Mouse (Mus musculus) MEL (cell line): ENCODE measurements at regions not wholly inside any gene's neighbourhood (a gene's known extent, or its start where the extent isn't known, plus 50 kb on each side); places are given as distances from the start of the nearest gene placed in this dataset.

Source experiments
- CHD2 ChIP-seq: IDR thresholded peaks from 2 replicates; pipeline ENCODE4 v1.6.1; 2011; ENCODE audit warnings: low read length, improper control_type of control experiment
- CTCF ChIP-seq, 3 experiments: IDR thresholded peaks in 2 of 3; conservative IDR thresholded peaks in 1 of 3; 2 replicates each; pipeline ENCODE4 v1.5.1; 2011 to 2012; ENCODE audit warnings: low read length in 3 of 3, low read depth in 2 of 3, mild to moderate bottlenecking in 2 of 3, improper control_type of control experiment in 1 of 3, inconsistent platforms in 1 of 3, mixed read lengths in 1 of 3, moderate library complexity in 1 of 3; ENCODE audit not compliant: control insufficient read depth in 1 of 3, insufficient read depth in 1 of 3, poor library complexity in 1 of 3, severe bottlenecking in 1 of 3
- ELF1 ChIP-seq: IDR thresholded peaks from 2 replicates; pipeline ENCODE4 v1.6.1; 2014; ENCODE audit warnings: low read depth, mild to moderate bottlenecking, inconsistent platforms, low read length, improper control_type of control experiment, moderate library complexity
- HCFC1 ChIP-seq: IDR thresholded peaks from 2 replicates; pipeline ENCODE4 v1.6.1; 2012; ENCODE audit warnings: low read depth, mild to moderate bottlenecking, inconsistent platforms, low read length, improper control_type of control experiment, moderate library complexity
- MAFK ChIP-seq: IDR thresholded peaks from 2 replicates; pipeline ENCODE4 v1.6.1; 2011; ENCODE audit warnings: low read depth, mild to moderate bottlenecking, low read length, improper control_type of control experiment, borderline replicate concordance
- MAX ChIP-seq: IDR thresholded peaks from 2 replicates; pipeline ENCODE4 v1.6.1; 2011; ENCODE audit warnings: low read length, improper control_type of control experiment
- MXI1 ChIP-seq: IDR thresholded peaks from 2 replicates; pipeline ENCODE4 v1.6.1; 2011; ENCODE audit warnings: mild to moderate bottlenecking, low read depth, low read length, improper control_type of control experiment
- MYB ChIP-seq: IDR thresholded peaks from 2 replicates; pipeline ENCODE4 v1.6.1; 2011; ENCODE audit warnings: mild to moderate bottlenecking, low read depth, low read length, improper control_type of control experiment
- POLR2A ChIP-seq, 2 experiments: IDR thresholded peaks; 2 replicates each; pipeline ENCODE4 v1.6.1; 2011 to 2012; ENCODE audit warnings: low read length in 2 of 2, mild to moderate bottlenecking in 2 of 2, control low read depth in 1 of 2, improper control_type of control experiment in 1 of 2, low read depth in 1 of 2, moderate library complexity in 1 of 2; ENCODE audit not compliant: control insufficient read depth in 1 of 2, insufficient read depth in 1 of 2, poor library complexity in 1 of 2
- RCOR1 ChIP-seq: IDR thresholded peaks from 2 replicates; pipeline ENCODE4 v1.6.1; 2012; ENCODE audit warnings: low read depth, mild to moderate bottlenecking, inconsistent platforms, low read length, improper control_type of control experiment
- TBP ChIP-seq: IDR thresholded peaks from 2 replicates; pipeline ENCODE4 v1.8.0; 2011; ENCODE audit warnings: low read depth, low read length, improper control_type of control experiment
- ZC3H11A ChIP-seq: IDR thresholded peaks from 2 replicates; pipeline ENCODE4 v1.6.1; 2012; ENCODE audit warnings: low read depth, mild to moderate bottlenecking, inconsistent platforms, low read length, improper control_type of control experiment

DNA sequence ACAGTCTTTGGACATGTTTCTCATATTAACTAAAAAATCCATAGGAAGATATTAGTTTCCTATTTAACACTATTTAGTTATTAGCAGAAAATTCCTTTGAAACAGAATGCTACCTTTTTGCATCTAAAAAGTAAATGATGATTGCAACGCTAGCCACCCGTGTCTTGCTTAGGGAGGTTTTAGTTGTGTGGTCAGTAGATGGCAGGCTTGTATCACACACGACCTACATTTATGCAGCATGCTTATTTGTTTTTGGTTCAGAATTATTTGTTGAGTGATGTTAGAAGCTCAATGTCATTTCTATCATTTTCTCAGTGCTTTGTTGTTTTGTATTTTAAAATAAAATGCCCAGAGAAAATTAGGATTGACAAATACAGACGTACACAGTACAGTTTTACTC, 876.8 kb upstream of the Pcdh20 start:
- TF ChIP-seq MYB: no peak
- TF ChIP-seq ELF1: no peak
- no peak for TF ChIP-seq MAFK
- peak in 2 of 3 experiments; percentile 39 to 61; a peak in 4 of 6 replicates for TF ChIP-seq CTCF (IDR thresholded peaks at IDR 0.05 in 2 of 3, conservative IDR thresholded peaks at IDR 0.05 in 1 of 3; ENCODE audit: control insufficient read depth in 1 of 3, insufficient read depth in 1 of 3, low read depth in 2 of 3, low read length in 3 of 3, poor library complexity in 1 of 3, severe bottlenecking in 1 of 3)
- TF ChIP-seq TBP: no peak
- TF ChIP-seq POLR2A (IDR thresholded peaks at IDR 0.05; ENCODE audit: control insufficient read depth in 1 of 2, insufficient read depth in 1 of 2, low read depth in 1 of 2, low read length in 2 of 2, poor library complexity in 1 of 2): no peak
- TF ChIP-seq MXI1: no peak
- peak; percentile 53 for TF ChIP-seq ZC3H11A
- no peak for TF ChIP-seq RCOR1
- no peak for TF ChIP-seq MAX
- TF ChIP-seq HCFC1: no peak
- TF ChIP-seq CHD2: no peak
